In genomic region chr5:23712130-23713001, GRCm38 (mm10) we compare ENCODE assay signal across 7 mouse cellular contexts. TPM values are rescaled to one million over a fixed set of nuclear protein-coding genes. Genes with fewer than 3 reads are reported as not detected.
DNase-seq lines count a peak whose midpoint lies in the region; ATAC-seq lines count a peak whose summit lies in the region.

No protein-coding gene starts in this region.

- H3K27me3 ChIP-seq in embryonic facial prominence, embryonic 11.5 days (ENCODE audit: control insufficient read depth, insufficient read depth, low read length), result no peaks in the 10 kb centered on the region
- no peaks in the 10 kb centered on the region for H3K27me3 ChIP-seq in limb, embryonic 10.5 days (ENCODE audit: low read depth, poor library complexity, severe bottlenecking)
- no peaks in the 10 kb centered on the region for H3K27me3 ChIP-seq in midbrain, embryonic 12.5 days

- WGBS in embryonic facial prominence, embryonic 11.5 days, result 5% methylated on average over 57 of the region's 60 CpGs
- WGBS in limb, embryonic 10.5 days, result 7% methylated on average over 60 of the region's 60 CpGs
- WGBS in midbrain, embryonic 12.5 days, result 6% methylated on average over 60 of the region's 60 CpGs

- H3K9me3 ChIP-seq in embryonic facial prominence, embryonic 11.5 days (replicated peaks; ENCODE audit: control insufficient read depth, low read length), result peaks cover 14% of the 10 kb centered on the region
- H3K9me3 ChIP-seq in limb, embryonic 10.5 days (replicated peaks), result peaks cover 25% of the 10 kb centered on the region
- H3K9me3 ChIP-seq in midbrain, embryonic 12.5 days, result peaks cover 24% of the 10 kb centered on the region

- peaks cover 17% of the 10 kb centered on the region for H3K36me3 ChIP-seq in embryonic facial prominence, embryonic 11.5 days (replicated peaks; ENCODE audit: control insufficient read depth, insufficient read depth, low read depth, low read length)
- H3K36me3 ChIP-seq in limb, embryonic 10.5 days, result peaks cover 39% of the 10 kb centered on the region
- peaks cover 30% of the 10 kb centered on the region for H3K36me3 ChIP-seq in midbrain, embryonic 12.5 days

- H3K9ac ChIP-seq in embryonic facial prominence, embryonic 11.5 days (replicated peaks; ENCODE audit: low read length), result peak overlapping the region; percentile 73
- H3K9ac ChIP-seq in midbrain, embryonic 12.5 days (replicated peaks), result peak overlapping the region; percentile 65

- H3K4me1 ChIP-seq in embryonic facial prominence, embryonic 11.5 days (ENCODE audit: control insufficient read depth, insufficient read depth, low read length), result no peaks in the 10 kb centered on the region
- peaks cover 6% of the 10 kb centered on the region; the same call in 1 of the 2 replicates for H3K4me1 ChIP-seq in limb, embryonic 10.5 days
- no peaks in the 10 kb centered on the region for H3K4me1 ChIP-seq in midbrain, embryonic 12.5 days

- peak; percentile 99 for ATAC-seq in embryonic facial prominence, embryonic 11.5 days (replicated peaks; ENCODE audit: insufficient number of reproducible peaks, low FRiP score, low TSS enrichment, low read depth)
- ATAC-seq in granulocyte monocyte progenitor cell, adult 5-6 weeks (replicated peaks; ENCODE audit: poor library complexity, severe bottlenecking), result peak; percentile 98
- ATAC-seq in midbrain, embryonic 12.5 days (ENCODE audit: low FRiP score, low read depth), result peak; percentile 100

- no peak overlapping the region for H3K27ac ChIP-seq in embryonic facial prominence, embryonic 11.5 days (replicated peaks; ENCODE audit: low read depth, low read length)
- H3K27ac ChIP-seq in limb, embryonic 10.5 days, result peak overlapping the region; percentile 87
- H3K27ac ChIP-seq in midbrain, embryonic 12.5 days (replicated peaks), result peak overlapping the region; percentile 16; the same call in 1 of the 2 replicates

- DNase-seq in adrenal gland, postnatal 10 days, result peak; percentile 89
- DNase-seq in embryonic facial prominence, embryonic 11.5 days (ENCODE audit: low spot score), result peak; percentile 81
- DNase-seq in kidney, adult 11 months, result peak; percentile 78
- DNase-seq in limb, embryonic 10.5 days (ENCODE audit: low spot score), result peak; percentile 84
- DNase-seq in skeletal muscle tissue, adult 2 months (ENCODE audit: low read depth, low spot score), result peak; percentile 48

- H3K4me3 ChIP-seq in embryonic facial prominence, embryonic 11.5 days (ENCODE audit: low read depth, low read length), result peak overlapping the region; percentile 66
- H3K4me3 ChIP-seq in limb, embryonic 10.5 days, result peak overlapping the region; percentile 70
- peak overlapping the region; percentile 60 for H3K4me3 ChIP-seq in midbrain, embryonic 12.5 days

- H3K4me2 ChIP-seq in embryonic facial prominence, embryonic 11.5 days (ENCODE audit: low read depth, low read length), result peak overlapping the region; percentile 32
- peak overlapping the region; percentile 64 for H3K4me2 ChIP-seq in midbrain, embryonic 12.5 days (replicated peaks)

RNA-seq across cellular contexts. Expression of gene Srpk2, which starts 27.9 kb away (rescaled TPM):
- 10 to 100 TPM; 43.0 to 50.7 TPM for total RNA-seq in adrenal gland, postnatal 10 days (2021)
- polyA plus RNA-seq in embryonic facial prominence, embryonic 11.5 days (2014; fragmentation: Nextera tagmentation; extraction: Ambion mirVana), result 53.9 and 54.6 TPM in 2 replicates
- total RNA-seq in granulocyte monocyte progenitor cell, adult 5-6 weeks (2014; fragmentation: Nextera tagmentation), result 45.8 and 60.2 TPM in 2 replicates
- 47.2 and 51.4 TPM in 2 replicates for total RNA-seq in granulocyte monocyte progenitor cell, adult 5-6 weeks (2017)
- 36.9 and 44.1 TPM in 2 replicates for polyA plus RNA-seq in limb, embryonic 10.5 days (2016; fragmentation: Nextera tagmentation; extraction: Ambion mirVana)
- polyA plus RNA-seq in midbrain, embryonic 12.5 days (2016; fragmentation: Nextera tagmentation; extraction: Ambion mirVana), result 77.3 and 78.2 TPM in 2 replicates
